Mouse (Mus musculus): ENCODE results near the gene Tcaf2. TPM values are rescaled to one million over a fixed set of nuclear protein-coding genes. Genes with fewer than 3 reads are reported as not detected.

Gene Tcaf2
- total RNA-seq, 1 experiment: 3.7 TPM

GRCm38 (mm10) chr6:42687907-42688306 is 42.9 kb upstream of the Tcaf2 start:
- H3K36me3 ChIP-seq (ENCODE audit: control insufficient read depth, insufficient read depth, low read length, poor library complexity, severe bottlenecking): no peaks in the 10 kb centered on the region

GRCm38 (mm10) chr6:42680077-42680476 is 35.0 kb upstream of the Tcaf2 start:
- TF ChIP-seq ZC3H11A (IDR thresholded peaks at IDR 0.05; ENCODE audit: borderline replicate concordance, low read depth, low read length) (no peak), ZNF384 (IDR thresholded peaks at IDR 0.05; ENCODE audit: low read depth, low read length) (no peak), MAFK (IDR thresholded peaks at IDR 0.05; ENCODE audit: insufficient read depth, low read depth, low read length) (no peak), HCFC1 (IDR thresholded peaks at IDR 0.05; ENCODE audit: borderline replicate concordance, insufficient read depth, low read length) (no peak), CHD2 (IDR thresholded peaks at IDR 0.05; ENCODE audit: low read depth, low read length) (no peak)
- in situ Hi-C loops (cut with MboI; ENCODE audit: low sequenced_read_pairs in 2 of 2, unreplicated experiment in 2 of 2): no loop called here
- no peak overlapping the region for H3K9ac ChIP-seq (ENCODE audit: insufficient read depth, low read depth, low read length, poor library complexity, severe bottlenecking)
- H3K27ac ChIP-seq (ENCODE audit: insufficient read depth, low read depth, low read length, poor library complexity, severe bottlenecking): no peak overlapping the region
- no peak for DNase-seq (ENCODE audit: low read depth, low spot score)
- H3K4me3 ChIP-seq (ENCODE audit: insufficient read depth in 1 of 2, low read depth in 1 of 2, low read length in 2 of 2, poor library complexity in 1 of 2, severe bottlenecking in 1 of 2): no peak overlapping the region
- H3K4me1 ChIP-seq (ENCODE audit: control insufficient read depth in 2 of 2, insufficient read depth in 2 of 2, low read length in 2 of 2, poor library complexity in 1 of 2): no peaks in the 10 kb centered on the region
- no peaks in the 10 kb centered on the region for H3K36me3 ChIP-seq (ENCODE audit: control insufficient read depth, insufficient read depth, low read length, poor library complexity, severe bottlenecking)
- H3K9me3 ChIP-seq (ENCODE audit: control insufficient read depth, insufficient read depth, low read depth, low read length): no peaks in the 10 kb centered on the region

More at GRCm38 (mm10) chr6:42687907-42688306, 42.9 kb upstream of the Tcaf2 start:
- in situ Hi-C loops (cut with MboI; ENCODE audit: low sequenced_read_pairs in 2 of 2, unreplicated experiment in 2 of 2): no loop called here
- 0 out of 4 replicates have a peak, but pooled peaks cover 0 to 3% of the 10 kb centered on the region in 2 experiments for H3K4me1 ChIP-seq (ENCODE audit: control insufficient read depth in 2 of 2, insufficient read depth in 2 of 2, low read length in 2 of 2, poor library complexity in 1 of 2)
- no peak overlapping the region for H3K27ac ChIP-seq (ENCODE audit: insufficient read depth, low read depth, low read length, poor library complexity, severe bottlenecking)
- no peaks in the 10 kb centered on the region for H3K9me3 ChIP-seq (ENCODE audit: control insufficient read depth, insufficient read depth, low read depth, low read length)
- H3K4me3 ChIP-seq (ENCODE audit: insufficient read depth in 1 of 2, low read depth in 1 of 2, low read length in 2 of 2, poor library complexity in 1 of 2, severe bottlenecking in 1 of 2): no peak overlapping the region
- H3K9ac ChIP-seq (ENCODE audit: insufficient read depth, low read depth, low read length, poor library complexity, severe bottlenecking): no peak overlapping the region
- no peak for DNase-seq (ENCODE audit: low read depth, low spot score)
- TF ChIP-seq HCFC1 (IDR thresholded peaks at IDR 0.05; ENCODE audit: borderline replicate concordance, insufficient read depth, low read length) (no peak), CHD2 (IDR thresholded peaks at IDR 0.05; ENCODE audit: low read depth, low read length) (no peak), ZNF384 (IDR thresholded peaks at IDR 0.05; ENCODE audit: low read depth, low read length) (no peak), ZC3H11A (IDR thresholded peaks at IDR 0.05; ENCODE audit: borderline replicate concordance, low read depth, low read length) (no peak), MAFK (IDR thresholded peaks at IDR 0.05; ENCODE audit: insufficient read depth, low read depth, low read length) (no peak)

- no peak overlapping the region for H3K27ac ChIP-seq (ENCODE audit: insufficient read depth, low read depth, low read length, poor library complexity, severe bottlenecking)
- H3K4me1 ChIP-seq (ENCODE audit: control insufficient read depth in 2 of 2, insufficient read depth in 2 of 2, low read length in 2 of 2, poor library complexity in 1 of 2): no peaks in the 10 kb centered on the region
- no peak overlapping the region for H3K9ac ChIP-seq (ENCODE audit: insufficient read depth, low read depth, low read length, poor library complexity, severe bottlenecking)
- H3K9me3 ChIP-seq (ENCODE audit: control insufficient read depth, insufficient read depth, low read depth, low read length): no peaks in the 10 kb centered on the region
- TF ChIP-seq ZNF384 (IDR thresholded peaks at IDR 0.05; ENCODE audit: low read depth, low read length) (no peak), ZC3H11A (IDR thresholded peaks at IDR 0.05; ENCODE audit: borderline replicate concordance, low read depth, low read length) (no peak), HCFC1 (IDR thresholded peaks at IDR 0.05; ENCODE audit: borderline replicate concordance, insufficient read depth, low read length) (no peak), CHD2 (IDR thresholded peaks at IDR 0.05; ENCODE audit: low read depth, low read length) (no peak), MAFK (IDR thresholded peaks at IDR 0.05; ENCODE audit: insufficient read depth, low read depth, low read length) (no peak)
- H3K36me3 ChIP-seq (ENCODE audit: control insufficient read depth, insufficient read depth, low read length, poor library complexity, severe bottlenecking): no peaks in the 10 kb centered on the region
- H3K4me3 ChIP-seq (ENCODE audit: insufficient read depth in 1 of 2, low read depth in 1 of 2, low read length in 2 of 2, poor library complexity in 1 of 2, severe bottlenecking in 1 of 2): no peak overlapping the region
- DNase-seq (ENCODE audit: low read depth, low spot score): no peak
- in situ Hi-C loops (cut with MboI; ENCODE audit: low sequenced_read_pairs in 2 of 2, unreplicated experiment in 2 of 2): no loop called here
Measured at GRCm38 (mm10) chr6:42676011-42676410, 31.0 kb upstream of the Tcaf2 start.

GRCm38 (mm10) chr6:42671767-42672166 is 26.7 kb upstream of the Tcaf2 start:
- H3K4me1 ChIP-seq (ENCODE audit: control insufficient read depth in 2 of 2, insufficient read depth in 2 of 2, low read length in 2 of 2, poor library complexity in 1 of 2): no peaks in the 10 kb centered on the region
- H3K27ac ChIP-seq (ENCODE audit: insufficient read depth, low read depth, low read length, poor library complexity, severe bottlenecking): no peak overlapping the region
- H3K9ac ChIP-seq (ENCODE audit: insufficient read depth, low read depth, low read length, poor library complexity, severe bottlenecking): no peak overlapping the region
- no peak for DNase-seq (ENCODE audit: low read depth, low spot score)
- no peaks in the 10 kb centered on the region for H3K9me3 ChIP-seq (ENCODE audit: control insufficient read depth, insufficient read depth, low read depth, low read length)
- in situ Hi-C loops (cut with MboI; ENCODE audit: low sequenced_read_pairs in 2 of 2, unreplicated experiment in 2 of 2): no loop called here
- TF ChIP-seq MAFK (IDR thresholded peaks at IDR 0.05; ENCODE audit: insufficient read depth, low read depth, low read length) (no peak), HCFC1 (IDR thresholded peaks at IDR 0.05; ENCODE audit: borderline replicate concordance, insufficient read depth, low read length) (no peak), CHD2 (IDR thresholded peaks at IDR 0.05; ENCODE audit: low read depth, low read length) (no peak), ZNF384 (IDR thresholded peaks at IDR 0.05; ENCODE audit: low read depth, low read length) (no peak), ZC3H11A (IDR thresholded peaks at IDR 0.05; ENCODE audit: borderline replicate concordance, low read depth, low read length) (no peak)
- H3K4me3 ChIP-seq (ENCODE audit: insufficient read depth in 1 of 2, low read depth in 1 of 2, low read length in 2 of 2, poor library complexity in 1 of 2, severe bottlenecking in 1 of 2): no peak overlapping the region
- no peaks in the 10 kb centered on the region for H3K36me3 ChIP-seq (ENCODE audit: control insufficient read depth, insufficient read depth, low read length, poor library complexity, severe bottlenecking)

GRCm38 (mm10) chr6:42667722-42668121 is 22.7 kb upstream of the Tcaf2 start:
- in situ Hi-C loops (cut with MboI; ENCODE audit: low sequenced_read_pairs in 2 of 2, unreplicated experiment in 2 of 2): no loop called here
- Histone ChIP-seq H3K4me1 (ENCODE audit: control insufficient read depth in 2 of 2, insufficient read depth in 2 of 2, low read length in 2 of 2, poor library complexity in 1 of 2) (no peaks in the 10 kb centered on the region), H3K36me3 (ENCODE audit: control insufficient read depth, insufficient read depth, low read length, poor library complexity, severe bottlenecking) (no peaks in the 10 kb centered on the region), H3K9me3 (ENCODE audit: control insufficient read depth, insufficient read depth, low read depth, low read length) (no peaks in the 10 kb centered on the region), H3K9ac (ENCODE audit: insufficient read depth, low read depth, low read length, poor library complexity, severe bottlenecking) (no peak overlapping the region), H3K4me3 (ENCODE audit: insufficient read depth in 1 of 2, low read depth in 1 of 2, low read length in 2 of 2, poor library complexity in 1 of 2, severe bottlenecking in 1 of 2) (no peak overlapping the region), H3K27ac (ENCODE audit: insufficient read depth, low read depth, low read length, poor library complexity, severe bottlenecking) (no peak overlapping the region)
- no peak for DNase-seq (ENCODE audit: low read depth, low spot score)
- TF ChIP-seq CHD2 (IDR thresholded peaks at IDR 0.05; ENCODE audit: low read depth, low read length): no peak
- no peak for TF ChIP-seq HCFC1 (IDR thresholded peaks at IDR 0.05; ENCODE audit: borderline replicate concordance, insufficient read depth, low read length)
- TF ChIP-seq ZC3H11A (IDR thresholded peaks at IDR 0.05; ENCODE audit: borderline replicate concordance, low read depth, low read length): no peak
- no peak for TF ChIP-seq ZNF384 (IDR thresholded peaks at IDR 0.05; ENCODE audit: low read depth, low read length)
- no peak for TF ChIP-seq MAFK (IDR thresholded peaks at IDR 0.05; ENCODE audit: insufficient read depth, low read depth, low read length)

All from ES-E14 (cell line).